Mouse (Mus musculus) CH12.LX (cell line): ENCODE results near the gene Ap1m2. TPM values are rescaled to one million over a fixed set of nuclear protein-coding genes. Genes with fewer than 3 reads are reported as not detected.

Experiments used
- DNase-seq: peaks from one replicate; pipeline ENCODE4 v3.0.0-alpha.2; 2013; ENCODE audit errors: extremely low read depth
- H3K27ac ChIP-seq: 2 replicates; pipeline ENCODE4 v1.5.1; 2012; ENCODE audit warnings: low read depth, mild to moderate bottlenecking, control low read depth, moderate library complexity; ENCODE audit not compliant: insufficient read depth
- H3K27me3 ChIP-seq: replicated peaks from 2 replicates; pipeline ENCODE3; 2012; ENCODE audit warnings: inconsistent platforms
- H3K36me3 ChIP-seq, 2 experiments: replicated peaks in 1 of 2; 2 replicates each; pipeline versions ENCODE3 to v1.6.1; 2012; ENCODE audit warnings: inconsistent platforms in 1 of 2, low read length in 1 of 2, mild to moderate bottlenecking in 1 of 2, mixed read lengths in 1 of 2, moderate library complexity in 1 of 2; ENCODE audit not compliant: control insufficient read depth in 1 of 2, insufficient read depth in 1 of 2
- H3K4me1 ChIP-seq, 2 experiments: 2 replicates each; pipeline ENCODE4 v1.6.1; 2012; ENCODE audit warnings: inconsistent platforms in 1 of 2, moderate library complexity in 1 of 2; ENCODE audit not compliant: insufficient read depth in 2 of 2, control insufficient read depth in 1 of 2
- H3K4me2 ChIP-seq: 2 replicates; pipeline ENCODE4 v1.6.1; 2012; ENCODE audit warnings: low read depth, mild to moderate bottlenecking, control low read depth; ENCODE audit not compliant: poor library complexity, insufficient read depth, severe bottlenecking
- H3K4me3 ChIP-seq, 3 experiments: fragments of 150-350 bp in 1 of 3; sonication (generic) in 1 of 3; replicated peaks in 1 of 3; 2 replicates each; pipeline versions ENCODE3 to v1.5.1; 2011 to 2012; ENCODE audit warnings: low read depth in 2 of 3, low read length in 2 of 3, mild to moderate bottlenecking in 2 of 3, moderate library complexity in 2 of 3, control low read depth in 1 of 3, improper control_type of control experiment in 1 of 3, inconsistent platforms in 1 of 3, mixed read lengths in 1 of 3; ENCODE audit not compliant: poor library complexity in 1 of 3
- H3K79me2 ChIP-seq: replicated peaks from 2 replicates; pipeline ENCODE4 v1.6.1; 2012; ENCODE audit warnings: mild to moderate bottlenecking, moderate library complexity; ENCODE audit not compliant: control insufficient read depth, poor library complexity, insufficient read depth, severe bottlenecking; ENCODE audit errors: extremely low read depth
- H3K9ac ChIP-seq: 2 replicates; pipeline ENCODE4 v1.6.1; 2012; ENCODE audit warnings: low read depth, mild to moderate bottlenecking, control low read depth, moderate library complexity; ENCODE audit not compliant: insufficient read depth
- H3K9me3 ChIP-seq: replicated peaks from 2 replicates; pipeline ENCODE3; 2012; ENCODE audit warnings: low read length, inconsistent platforms, mixed read lengths
- CTCF ChIP-seq, 2 experiments: IDR thresholded peaks in 1 of 2; conservative IDR thresholded peaks in 1 of 2; 2 replicates each; pipeline ENCODE4 v1.5.1; 2011 to 2012; ENCODE audit warnings: low read depth in 2 of 2, low read length in 2 of 2, improper control_type of control experiment in 1 of 2, inconsistent platforms in 1 of 2, mild to moderate bottlenecking in 1 of 2, moderate library complexity in 1 of 2
- E2F4 ChIP-seq: IDR thresholded peaks from 2 replicates; pipeline ENCODE4 v1.6.1; 2011; ENCODE audit warnings: low read depth, low read length, improper control_type of control experiment; ENCODE audit not compliant: insufficient replicate concordance
- ELF1 ChIP-seq: IDR thresholded peaks from 2 replicates; pipeline ENCODE4 v1.6.1; 2014; ENCODE audit warnings: low read depth, mild to moderate bottlenecking, inconsistent platforms, low read length, improper control_type of control experiment
- GABPA ChIP-seq: IDR thresholded peaks from 2 replicates; pipeline ENCODE4 v1.6.1; 2012; ENCODE audit warnings: low read depth, low read length, improper control_type of control experiment, inconsistent platforms; ENCODE audit not compliant: insufficient replicate concordance
- IRF4 ChIP-seq: IDR thresholded peaks from 2 replicates; pipeline ENCODE4 v1.6.1; 2014; ENCODE audit warnings: low read depth, mild to moderate bottlenecking, inconsistent platforms, low read length, improper control_type of control experiment
- KAT2A ChIP-seq: IDR thresholded peaks from 2 replicates; pipeline ENCODE4 v1.6.1; 2012; ENCODE audit warnings: low read length, improper control_type of control experiment, inconsistent platforms; ENCODE audit not compliant: insufficient replicate concordance
- MEF2A ChIP-seq: IDR thresholded peaks from 2 replicates; pipeline ENCODE4 v1.6.1; 2014; ENCODE audit warnings: low read depth, mild to moderate bottlenecking, inconsistent platforms, low read length, improper control_type of control experiment, borderline replicate concordance
- MYC ChIP-seq: IDR thresholded peaks from 2 replicates; pipeline ENCODE4 v1.6.1; 2011; ENCODE audit warnings: low read depth, mild to moderate bottlenecking, improper control_type of control experiment, low read length
- NRF1 ChIP-seq: IDR thresholded peaks from 2 replicates; pipeline ENCODE4 v1.6.1; 2014; ENCODE audit warnings: low read depth, mild to moderate bottlenecking, inconsistent platforms, low read length, improper control_type of control experiment, moderate library complexity
- PAX5 ChIP-seq: IDR thresholded peaks from 2 replicates; pipeline ENCODE4 v1.6.1; 2012; ENCODE audit warnings: low read length, inconsistent platforms, mixed read lengths
- RAD21 ChIP-seq: IDR thresholded peaks from 2 replicates; pipeline ENCODE4 v1.6.1; 2011; ENCODE audit warnings: low read depth, mild to moderate bottlenecking, low read length, improper control_type of control experiment, moderate library complexity
- SIN3A ChIP-seq: IDR thresholded peaks from 2 replicates; pipeline ENCODE4 v1.6.1; 2012; ENCODE audit warnings: low read length, improper control_type of control experiment, inconsistent platforms
- UBTF ChIP-seq: IDR thresholded peaks from 2 replicates; pipeline ENCODE4 v1.6.1; 2012; ENCODE audit warnings: low read depth, mild to moderate bottlenecking, inconsistent platforms, low read length, improper control_type of control experiment, moderate library complexity
- ZKSCAN1 ChIP-seq: IDR thresholded peaks from 2 replicates; pipeline ENCODE4 v1.6.1; 2012; ENCODE audit warnings: low read depth, inconsistent platforms, low read length, improper control_type of control experiment, borderline replicate concordance
- ZMIZ1 ChIP-seq: IDR thresholded peaks from 2 replicates; pipeline ENCODE4 v1.6.1; 2012; ENCODE audit warnings: low read depth, mild to moderate bottlenecking, inconsistent platforms, low read length, improper control_type of control experiment
- dilution Hi-C: fragments of 300-500 bp; cut with MboI; formaldehyde crosslinking; loops from 2 replicates; pipeline ENCODE4 v1.14.3; 2020; ENCODE audit warnings: low sequenced_read_pairs; ENCODE audit not compliant: extremely low pct_unique_long_range_greater_than_20kb, extremely low pct_ligation_motif_present
- in situ Hi-C: fragments of 300-500 bp; cut with MboI; formaldehyde crosslinking; loops from 3 replicates; pipeline ENCODE4 v1.14.3; 2019; ENCODE audit warnings: low sequenced_read_pairs, low pct_ligation_motif_present, low pct_unique_long_range_greater_than_20kb, mixed read lengths
- polyA plus RNA-seq: library from polyadenylated mRNA; unstranded; fragments of >175 nt; gene quantifications from 2 replicates; pipeline ENCODE4 v1.2.1, GENCODE M21; 2012; ENCODE audit warnings: low read depth; ENCODE audit not compliant: insufficient read length
- total RNA-seq, 2 experiments: library from RNA; depleted of rRNA; stranded (reverse); fragments of 300-350 nt in 1 of 2; fragments of >200 nt in 1 of 2; gene quantifications; 2 replicates each; pipeline ENCODE4 v1.2.3; 2012 to 2014

Ap1m2 gene
- total and polyA plus RNA-seq, 3 experiments = 0.51 to 2.6 (median 0.51) TPM

DNA sequence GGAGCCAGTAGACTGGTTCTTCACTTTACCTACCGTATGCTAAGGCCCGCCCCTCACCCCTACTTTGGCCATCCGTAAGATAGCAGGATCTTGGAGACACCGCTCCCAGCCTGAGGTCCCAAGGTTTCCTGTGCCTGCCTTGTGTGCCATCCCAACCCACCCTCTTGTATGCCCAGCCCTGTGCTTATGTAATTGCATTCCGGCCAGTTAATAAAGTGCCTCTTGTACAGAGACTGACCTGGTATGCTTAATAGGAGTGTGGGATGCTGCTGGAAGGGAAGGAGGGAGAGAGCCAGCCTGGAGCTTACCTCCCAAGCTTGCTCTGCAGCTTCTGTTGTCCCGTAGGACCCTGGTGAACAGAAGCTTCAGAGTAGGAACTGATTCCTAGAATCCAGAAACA lies 42.7 kb upstream of the Ap1m2 start:
- Histone ChIP-seq H3K79me2 (no peaks in the 10 kb centered on the region), H3K27me3 (no peaks in the 10 kb centered on the region), H3K9ac (no peak overlapping the region), H3K36me3 (peaks cover 23 to 50% of the 10 kb centered on the region in 2 experiments), H3K9me3 (peaks cover 3% of the 10 kb centered on the region), H3K4me3 (no peak overlapping the region), H3K27ac (no peak overlapping the region), H3K4me2 (no peak overlapping the region), H3K4me1 (peaks cover 6 to 36% of the 10 kb centered on the region in 2 experiments; a peak in 3 of 4 replicates)
- no peak for DNase-seq
- in situ Hi-C loops = loop anchor here (5.0 kb wide), 1 partner anchor 42 kb away; the partner anchor contains the start of gene Ap1m2
- TF ChIP-seq CTCF (conservative IDR thresholded peaks at IDR 0.05 in 1 of 2, IDR thresholded peaks at IDR 0.05 in 1 of 2; ENCODE audit: low read depth in 2 of 2, low read length in 2 of 2) = no peak
- no peak for TF ChIP-seq MYC
- TF ChIP-seq ZKSCAN1 = no peak
- no peak for TF ChIP-seq MEF2A
- no peak for TF ChIP-seq UBTF
- no peak for TF ChIP-seq ZMIZ1
- no peak for TF ChIP-seq ELF1
- TF ChIP-seq SIN3A = no peak
- TF ChIP-seq KAT2A = no peak
- TF ChIP-seq IRF4 = no peak
- no peak for TF ChIP-seq PAX5
- dilution Hi-C loops = no loop called here

DNA sequence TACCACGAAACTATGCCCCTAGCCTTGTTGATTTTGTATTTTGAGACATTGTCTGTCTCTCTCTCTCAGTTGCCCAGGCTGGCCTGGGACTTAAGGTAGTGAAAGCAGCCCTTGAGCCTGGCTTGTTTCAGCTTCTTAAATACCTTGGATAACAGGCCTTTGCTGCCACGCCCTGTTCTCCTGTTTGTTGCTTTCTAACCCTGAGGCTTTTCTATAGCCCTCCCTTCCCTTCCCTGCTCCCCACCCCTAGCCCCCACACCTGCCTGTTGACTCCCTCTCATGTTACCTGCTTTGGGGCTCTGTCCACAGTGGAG lies 41.2 kb upstream of the Ap1m2 start:
- peaks cover 3% of the 10 kb centered on the region for H3K9me3 ChIP-seq
- TF ChIP-seq E2F4 = no peak
- no peak for TF ChIP-seq IRF4
- no peak for TF ChIP-seq RAD21
- TF ChIP-seq NRF1 = no peak
- TF ChIP-seq GABPA = no peak
- TF ChIP-seq, all 38 proteins: peak for 0
- Histone ChIP-seq H3K27ac (peak overlapping the region; percentile 44; the same call in 1 of the 2 replicates), H3K9ac (peak overlapping the region; percentile 21; the same call in 1 of the 2 replicates), H3K36me3 (peaks cover 27 to 63% of the 10 kb centered on the region in 2 experiments), H3K4me1 (peaks cover 6 to 36% of the 10 kb centered on the region in 2 experiments; a peak in 3 of 4 replicates), H3K27me3 (no peaks in the 10 kb centered on the region), H3K79me2 (no peaks in the 10 kb centered on the region), H3K4me3 (no peak overlapping the region), H3K4me2 (peak overlapping the region; percentile 26; the same call in 1 of the 2 replicates)
- dilution Hi-C loops (no loop called here), in situ Hi-C loops (loop anchor here (5.0 kb wide), 1 partner anchor 41 kb away; the partner anchor contains the start of gene Ap1m2)
- DNase-seq = no peak
